Mouse (Mus musculus): ENCODE measurements at regions not wholly inside any gene's neighbourhood (a gene's known extent, or its start where the extent isn't known, plus 50 kb on each side); places are given as distances from the start of the nearest gene placed in this dataset.

GRCm38 (mm10) chr1:186434007-186434406, 271.8 kb downstream of the Tgfb2 start:
- Histone ChIP-seq H3K4me3 (replicated peaks; ENCODE audit: extremely low read depth, low read depth, low read length) (no peak overlapping the region), H3K4me1 (ENCODE audit: control insufficient read depth, insufficient read depth, low read length) (no peaks in the 10 kb centered on the region)
- TF ChIP-seq POLR2A (IDR thresholded peaks at IDR 0.05; ENCODE audit: borderline replicate concordance, extremely low read depth, low read depth, low read length) (no peak), CTCF (IDR thresholded peaks at IDR 0.05; ENCODE audit: insufficient read depth, low read length) (no peak)
- 62% methylated on average over 2 of the region's 2 CpGs for WGBS
- no peak for DNase-seq

GRCm38 (mm10) chr1:186433169-186433665, 272.6 kb downstream of the Tgfb2 start:
- H3K4me1 ChIP-seq (ENCODE audit: control insufficient read depth, insufficient read depth, low read length), result no peaks in the 10 kb centered on the region
- TF ChIP-seq POLR2A (IDR thresholded peaks at IDR 0.05; ENCODE audit: borderline replicate concordance, extremely low read depth, low read depth, low read length), result no peak
- TF ChIP-seq CTCF (IDR thresholded peaks at IDR 0.05; ENCODE audit: insufficient read depth, low read length), result no peak
- no peak overlapping the region for H3K4me3 ChIP-seq (replicated peaks; ENCODE audit: extremely low read depth, low read depth, low read length)
- WGBS, result 75% methylated on average over 7 of the region's 7 CpGs
- DNase-seq, result no peak

- no peaks in the 10 kb centered on the region for H3K4me1 ChIP-seq (ENCODE audit: control insufficient read depth, insufficient read depth, low read length)
- no peak overlapping the region for H3K4me3 ChIP-seq (replicated peaks; ENCODE audit: extremely low read depth, low read depth, low read length)
- TF ChIP-seq CTCF (IDR thresholded peaks at IDR 0.05; ENCODE audit: insufficient read depth, low read length) (no peak), POLR2A (IDR thresholded peaks at IDR 0.05; ENCODE audit: borderline replicate concordance, extremely low read depth, low read depth, low read length) (no peak)
- no peak for DNase-seq
- 72% methylated on average over 6 of the region's 6 CpGs for WGBS
Measured at GRCm38 (mm10) chr1:186425421-186425820, 280.4 kb downstream of the Tgfb2 start.

- 83% methylated on average over 5 of the region's 5 CpGs for WGBS
- TF ChIP-seq CTCF (IDR thresholded peaks at IDR 0.05; ENCODE audit: insufficient read depth, low read length), result no peak
- TF ChIP-seq POLR2A (IDR thresholded peaks at IDR 0.05; ENCODE audit: borderline replicate concordance, extremely low read depth, low read depth, low read length), result no peak
- Histone ChIP-seq H3K4me3 (replicated peaks; ENCODE audit: extremely low read depth, low read depth, low read length) (no peak overlapping the region), H3K4me1 (ENCODE audit: control insufficient read depth, insufficient read depth, low read length) (no peaks in the 10 kb centered on the region)
- no peak for DNase-seq
Measured at GRCm38 (mm10) chr1:186424084-186424483, 281.7 kb downstream of the Tgfb2 start.

GRCm38 (mm10) chr1:186417101-186417500, 288.7 kb downstream of the Tgfb2 start:
- 54% methylated on average over 1 of the region's 1 CpGs for WGBS
- DNase-seq, result no peak

GRCm38 (mm10) chr1:186415321-186415720, 290.5 kb downstream of the Tgfb2 start:
- no peak for DNase-seq
- Histone ChIP-seq H3K4me3 (replicated peaks; ENCODE audit: extremely low read depth, low read depth, low read length) (no peak overlapping the region), H3K4me1 (ENCODE audit: control insufficient read depth, insufficient read depth, low read length) (no peaks in the 10 kb centered on the region)
- 92% methylated on average over 4 of the region's 4 CpGs for WGBS
- no peak for TF ChIP-seq CTCF (IDR thresholded peaks at IDR 0.05; ENCODE audit: insufficient read depth, low read length)
- TF ChIP-seq POLR2A (IDR thresholded peaks at IDR 0.05; ENCODE audit: borderline replicate concordance, extremely low read depth, low read depth, low read length), result no peak

More at GRCm38 (mm10) chr1:186417101-186417500, 288.7 kb downstream of the Tgfb2 start:
- Histone ChIP-seq H3K4me1 (ENCODE audit: control insufficient read depth, insufficient read depth, low read length) (no peaks in the 10 kb centered on the region), H3K4me3 (replicated peaks; ENCODE audit: extremely low read depth, low read depth, low read length) (no peak overlapping the region)
- no peak for TF ChIP-seq CTCF (IDR thresholded peaks at IDR 0.05; ENCODE audit: insufficient read depth, low read length)
- no peak for TF ChIP-seq POLR2A (IDR thresholded peaks at IDR 0.05; ENCODE audit: borderline replicate concordance, extremely low read depth, low read depth, low read length)

GRCm38 (mm10) chr1:186413886-186414245, 291.9 kb downstream of the Tgfb2 start:
- no peak for DNase-seq
- no peak overlapping the region for H3K4me3 ChIP-seq (replicated peaks; ENCODE audit: extremely low read depth, low read depth, low read length)
- TF ChIP-seq POLR2A (IDR thresholded peaks at IDR 0.05; ENCODE audit: borderline replicate concordance, extremely low read depth, low read depth, low read length) (no peak), CTCF (IDR thresholded peaks at IDR 0.05; ENCODE audit: insufficient read depth, low read length) (no peak)
- WGBS, result 70% methylated on average over 6 of the region's 6 CpGs
- no peaks in the 10 kb centered on the region; the same call in 1 of the 2 replicates for H3K4me1 ChIP-seq (ENCODE audit: control insufficient read depth, insufficient read depth, low read length)

GRCm38 (mm10) chr1:186413064-186413885, 292.5 kb downstream of the Tgfb2 start:
- TF ChIP-seq POLR2A (IDR thresholded peaks at IDR 0.05; ENCODE audit: borderline replicate concordance, extremely low read depth, low read depth, low read length) (no peak), CTCF (IDR thresholded peaks at IDR 0.05; ENCODE audit: insufficient read depth, low read length) (no peak)
- Histone ChIP-seq H3K4me3 (replicated peaks; ENCODE audit: extremely low read depth, low read depth, low read length) (no peak overlapping the region), H3K4me1 (ENCODE audit: control insufficient read depth, insufficient read depth, low read length) (no peaks in the 10 kb centered on the region; the same call in 1 of the 2 replicates)
- DNase-seq, result no peak
- WGBS, result 53% methylated on average over 21 of the region's 21 CpGs

- WGBS, result 91% methylated on average over 2 of the region's 2 CpGs
Measured at GRCm38 (mm10) chr1:186412296-186412695, 293.5 kb downstream of the Tgfb2 start.

GRCm38 (mm10) chr1:186408986-186409441, 291.9 kb upstream of the Lyplal1 start:
- H3K4me1 ChIP-seq (ENCODE audit: control insufficient read depth, insufficient read depth, low read length), result no peaks in the 10 kb centered on the region; the same call in 1 of the 2 replicates
- WGBS, result 55% methylated on average over 10 of the region's 10 CpGs
- TF ChIP-seq CTCF (IDR thresholded peaks at IDR 0.05; ENCODE audit: insufficient read depth, low read length) (no peak), POLR2A (IDR thresholded peaks at IDR 0.05; ENCODE audit: borderline replicate concordance, extremely low read depth, low read depth, low read length) (no peak)
- no peak overlapping the region for H3K4me3 ChIP-seq (replicated peaks; ENCODE audit: extremely low read depth, low read depth, low read length)
- no peak for DNase-seq

More at GRCm38 (mm10) chr1:186412296-186412695, 293.5 kb downstream of the Tgfb2 start:
- no peaks in the 10 kb centered on the region; the same call in 1 of the 2 replicates for H3K4me1 ChIP-seq (ENCODE audit: control insufficient read depth, insufficient read depth, low read length)
- H3K4me3 ChIP-seq (replicated peaks; ENCODE audit: extremely low read depth, low read depth, low read length), result no peak overlapping the region
- DNase-seq, result no peak
- no peak for TF ChIP-seq CTCF (IDR thresholded peaks at IDR 0.05; ENCODE audit: insufficient read depth, low read length)
- TF ChIP-seq POLR2A (IDR thresholded peaks at IDR 0.05; ENCODE audit: borderline replicate concordance, extremely low read depth, low read depth, low read length), result no peak

Measured in lung, adult 2 months (tissue).